Mouse (Mus musculus): ENCODE results near the gene Tab1. TPM values are rescaled to one million over a fixed set of nuclear protein-coding genes. Genes with fewer than 3 reads are reported as not detected.

Gene Tab1
- polyA plus RNA-seq, 1 experiment: 53.8 TPM

- Histone ChIP-seq H3K36me3 (ENCODE audit: control insufficient read depth, insufficient read depth, low read length) (peaks cover 51% of the 10 kb centered on the region), H3K27me3 (ENCODE audit: control insufficient read depth, insufficient read depth, low read length) (no peaks in the 10 kb centered on the region), H3K4me1 (replicated peaks; ENCODE audit: control insufficient read depth, insufficient read depth, low read length) (peaks cover 4% of the 10 kb centered on the region; the same call in 1 of the 2 replicates), H3K4me3 (ENCODE audit: control insufficient read depth, insufficient read depth, low read length) (no peak overlapping the region), H3K27ac (ENCODE audit: control insufficient read depth, insufficient read depth, low read length) (no peak overlapping the region)
- 96% methylated on average over 4 of the region's 4 CpGs for WGBS
- TF ChIP-seq POLR2A (IDR thresholded peaks at IDR 0.05; ENCODE audit: control insufficient read depth, extremely low read depth, insufficient read depth, low read length, poor library complexity): no peak
- TF ChIP-seq CTCF (IDR thresholded peaks at IDR 0.05; ENCODE audit: borderline replicate concordance, control insufficient read depth, extremely low read depth, insufficient read depth, low read length, poor library complexity): no peak
- no peak for DNase-seq
These were observed 27.8 kb downstream of the Tab1 start for GRCm38 (mm10) chr15:80160726-80161125.

- H3K27me3 ChIP-seq (ENCODE audit: control insufficient read depth, insufficient read depth, low read length): no peaks in the 10 kb centered on the region
- 100% methylated on average over 3 of the region's 3 CpGs for WGBS
- H3K27ac ChIP-seq (ENCODE audit: control insufficient read depth, insufficient read depth, low read length): no peak overlapping the region
- TF ChIP-seq POLR2A (IDR thresholded peaks at IDR 0.05; ENCODE audit: control insufficient read depth, extremely low read depth, insufficient read depth, low read length, poor library complexity): no peak
- no peak for TF ChIP-seq CTCF (IDR thresholded peaks at IDR 0.05; ENCODE audit: borderline replicate concordance, control insufficient read depth, extremely low read depth, insufficient read depth, low read length, poor library complexity)
- H3K4me3 ChIP-seq (ENCODE audit: control insufficient read depth, insufficient read depth, low read length): no peak overlapping the region
- peaks cover 46% of the 10 kb centered on the region for H3K36me3 ChIP-seq (ENCODE audit: control insufficient read depth, insufficient read depth, low read length)
- DNase-seq: no peak
- peaks cover 4% of the 10 kb centered on the region; the same call in 1 of the 2 replicates for H3K4me1 ChIP-seq (replicated peaks; ENCODE audit: control insufficient read depth, insufficient read depth, low read length)
These were observed 28.3 kb downstream of the Tab1 start for GRCm38 (mm10) chr15:80161199-80161598.

- no peak overlapping the region for H3K27ac ChIP-seq (ENCODE audit: control insufficient read depth, insufficient read depth, low read length)
- no peak overlapping the region for H3K4me3 ChIP-seq (ENCODE audit: control insufficient read depth, insufficient read depth, low read length)
- H3K27me3 ChIP-seq (ENCODE audit: control insufficient read depth, insufficient read depth, low read length): no peaks in the 10 kb centered on the region
- peaks cover 4% of the 10 kb centered on the region; the same call in 1 of the 2 replicates for H3K4me1 ChIP-seq (replicated peaks; ENCODE audit: control insufficient read depth, insufficient read depth, low read length)
- TF ChIP-seq CTCF (IDR thresholded peaks at IDR 0.05; ENCODE audit: borderline replicate concordance, control insufficient read depth, extremely low read depth, insufficient read depth, low read length, poor library complexity): no peak
- no peak for TF ChIP-seq POLR2A (IDR thresholded peaks at IDR 0.05; ENCODE audit: control insufficient read depth, extremely low read depth, insufficient read depth, low read length, poor library complexity)
- DNase-seq: no peak
- WGBS: 95% methylated on average over 4 of the region's 4 CpGs
- peaks cover 41% of the 10 kb centered on the region for H3K36me3 ChIP-seq (ENCODE audit: control insufficient read depth, insufficient read depth, low read length)
These were observed 29.6 kb downstream of the Tab1 start for GRCm38 (mm10) chr15:80162401-80162964.

- no peak for TF ChIP-seq POLR2A (IDR thresholded peaks at IDR 0.05; ENCODE audit: control insufficient read depth, extremely low read depth, insufficient read depth, low read length, poor library complexity)
- TF ChIP-seq CTCF (IDR thresholded peaks at IDR 0.05; ENCODE audit: borderline replicate concordance, control insufficient read depth, extremely low read depth, insufficient read depth, low read length, poor library complexity): no peak
- Histone ChIP-seq H3K4me1 (replicated peaks; ENCODE audit: control insufficient read depth, insufficient read depth, low read length) (peaks cover 4% of the 10 kb centered on the region; the same call in 1 of the 2 replicates), H3K27me3 (ENCODE audit: control insufficient read depth, insufficient read depth, low read length) (no peaks in the 10 kb centered on the region), H3K27ac (ENCODE audit: control insufficient read depth, insufficient read depth, low read length) (no peak overlapping the region), H3K4me3 (ENCODE audit: control insufficient read depth, insufficient read depth, low read length) (no peak overlapping the region), H3K36me3 (ENCODE audit: control insufficient read depth, insufficient read depth, low read length) (peaks cover 33% of the 10 kb centered on the region)
- 96% methylated on average over 11 of the region's 11 CpGs for WGBS
- DNase-seq: no peak
These were observed 30.3 kb downstream of the Tab1 start for GRCm38 (mm10) chr15:80163274-80163673.

GRCm38 (mm10) chr15:80163716-80164115 lies 30.8 kb downstream of the Tab1 start:
- no peak for DNase-seq
- WGBS: 93% methylated on average over 4 of the region's 4 CpGs
- Histone ChIP-seq H3K27ac (ENCODE audit: control insufficient read depth, insufficient read depth, low read length) (no peak overlapping the region), H3K4me3 (ENCODE audit: control insufficient read depth, insufficient read depth, low read length) (no peak overlapping the region), H3K4me1 (replicated peaks; ENCODE audit: control insufficient read depth, insufficient read depth, low read length) (peaks cover 4% of the 10 kb centered on the region; the same call in 1 of the 2 replicates), H3K27me3 (ENCODE audit: control insufficient read depth, insufficient read depth, low read length) (no peaks in the 10 kb centered on the region), H3K36me3 (ENCODE audit: control insufficient read depth, insufficient read depth, low read length) (peaks cover 29% of the 10 kb centered on the region)
- TF ChIP-seq CTCF (IDR thresholded peaks at IDR 0.05; ENCODE audit: borderline replicate concordance, control insufficient read depth, extremely low read depth, insufficient read depth, low read length, poor library complexity): no peak
- TF ChIP-seq POLR2A (IDR thresholded peaks at IDR 0.05; ENCODE audit: control insufficient read depth, extremely low read depth, insufficient read depth, low read length, poor library complexity): no peak

- Histone ChIP-seq H3K4me3 (ENCODE audit: control insufficient read depth, insufficient read depth, low read length) (no peak overlapping the region), H3K4me1 (replicated peaks; ENCODE audit: control insufficient read depth, insufficient read depth, low read length) (peaks cover 4% of the 10 kb centered on the region; the same call in 1 of the 2 replicates), H3K27me3 (ENCODE audit: control insufficient read depth, insufficient read depth, low read length) (no peaks in the 10 kb centered on the region), H3K27ac (ENCODE audit: control insufficient read depth, insufficient read depth, low read length) (no peak overlapping the region), H3K36me3 (ENCODE audit: control insufficient read depth, insufficient read depth, low read length) (peaks cover 12% of the 10 kb centered on the region)
- TF ChIP-seq CTCF (IDR thresholded peaks at IDR 0.05; ENCODE audit: borderline replicate concordance, control insufficient read depth, extremely low read depth, insufficient read depth, low read length, poor library complexity) (no peak), POLR2A (IDR thresholded peaks at IDR 0.05; ENCODE audit: control insufficient read depth, extremely low read depth, insufficient read depth, low read length, poor library complexity) (no peak)
- no peak for DNase-seq
- WGBS: 25% methylated on average over 5 of the region's 5 CpGs
These were observed 32.5 kb downstream of the Tab1 start for GRCm38 (mm10) chr15:80165396-80165795.

Measured in thymus, adult 2 months (tissue).